Mouse (Mus musculus): ENCODE measurements at regions not wholly inside any gene's neighbourhood (a gene's known extent, or its start where the extent isn't known, plus 50 kb on each side); places are given as distances from the start of the nearest gene placed in this dataset.
A peak's percentile ranks its signal among the peaks of the same experiment; 100 is the strongest.

DNA sequence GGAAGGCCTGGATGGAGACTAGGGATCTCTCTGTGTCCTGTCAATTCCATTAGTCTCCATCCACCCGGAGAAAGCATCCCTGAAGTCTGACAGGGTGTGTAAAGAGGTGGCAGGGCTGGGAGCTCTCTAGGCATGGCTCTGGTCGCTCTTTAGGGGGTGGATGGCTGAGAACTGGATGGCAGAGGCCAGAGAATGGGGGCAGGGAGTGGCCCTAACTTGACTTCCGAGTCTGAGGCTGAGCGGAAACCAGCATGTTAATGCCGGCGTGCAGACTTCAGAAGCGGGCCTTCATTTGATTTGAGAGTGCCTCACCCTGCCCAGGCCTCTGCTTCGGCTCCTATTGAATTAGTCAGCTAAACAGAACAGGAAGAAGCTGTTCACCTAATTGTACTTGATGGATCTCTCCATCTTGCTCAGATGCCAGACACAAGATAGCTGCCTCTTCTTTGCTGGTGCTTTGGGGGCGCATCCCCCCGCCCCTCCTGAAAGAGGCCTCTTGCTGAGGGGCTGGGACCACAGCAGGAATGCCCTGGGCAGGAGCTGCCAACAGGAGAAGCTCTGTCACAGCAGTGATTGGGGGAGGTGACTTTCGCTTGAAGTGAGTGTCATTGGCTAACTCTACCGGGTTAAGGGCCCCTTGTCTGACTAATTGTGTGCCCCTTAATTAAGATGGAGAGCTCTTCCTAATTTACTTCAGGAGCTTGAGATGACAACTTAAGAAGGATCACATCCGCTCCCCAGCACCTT lies 104.2 kb downstream of the Bms1 start:
- no peaks in the 10 kb centered on the region for H3K36me3 ChIP-seq (ENCODE audit: control insufficient read depth, insufficient read depth, low read length)
- H3K4me1 ChIP-seq (replicated peaks; ENCODE audit: control insufficient read depth, insufficient read depth, low read length): peaks cover 2% of the 10 kb centered on the region; the same call in 1 of the 2 replicates
- no peak overlapping the region for H3K27ac ChIP-seq (ENCODE audit: low read depth, low read length)
- H3K9ac ChIP-seq (ENCODE audit: low read length): no peak overlapping the region
- H3K9me3 ChIP-seq (ENCODE audit: control insufficient read depth, low read length): no peaks in the 10 kb centered on the region
- 37% methylated on average over 13 of the region's 13 CpGs for WGBS
- ATAC-seq (replicated peaks; ENCODE audit: low FRiP score) (no peak), DNase-seq (ENCODE audit: low spot score) (peak; percentile 45)
- H3K27me3 ChIP-seq (ENCODE audit: control insufficient read depth, insufficient read depth, low read length): no peaks in the 10 kb centered on the region
- no peak overlapping the region for H3K4me2 ChIP-seq (ENCODE audit: low read depth, low read length, severe bottlenecking)
- no peak overlapping the region for H3K4me3 ChIP-seq (ENCODE audit: low read depth, low read length)

DNA sequence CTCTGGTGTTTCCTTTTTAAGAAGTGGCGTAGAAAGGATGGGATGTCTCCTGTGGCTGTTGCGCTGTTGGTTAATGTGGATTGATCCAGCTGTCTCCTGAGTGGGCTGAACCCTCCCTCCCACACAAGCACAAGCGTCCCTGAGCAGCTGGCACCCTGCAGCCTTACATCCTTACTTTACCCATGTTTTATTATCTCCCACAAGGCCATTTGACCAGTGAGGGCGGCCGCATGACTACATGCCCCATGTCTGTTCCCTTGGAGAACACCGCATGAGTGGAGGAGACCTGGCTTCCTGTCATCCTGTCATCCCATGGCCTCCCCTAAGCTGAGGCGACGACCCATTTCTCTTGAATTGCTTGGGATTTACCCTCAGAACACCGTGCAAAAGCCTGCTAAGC lies 108.2 kb downstream of the Bms1 start:
- 85% methylated on average over 9 of the region's 9 CpGs for WGBS
- DNase-seq (ENCODE audit: low spot score) (no peak), ATAC-seq (replicated peaks; ENCODE audit: low FRiP score) (no peak)
- Histone ChIP-seq H3K27me3 (ENCODE audit: control insufficient read depth, insufficient read depth, low read length) (no peaks in the 10 kb centered on the region), H3K36me3 (ENCODE audit: control insufficient read depth, insufficient read depth, low read length) (no peaks in the 10 kb centered on the region), H3K4me1 (replicated peaks; ENCODE audit: control insufficient read depth, insufficient read depth, low read length) (peaks cover 2% of the 10 kb centered on the region; the same call in 1 of the 2 replicates), H3K4me3 (ENCODE audit: low read depth, low read length) (no peak overlapping the region), H3K4me2 (ENCODE audit: low read depth, low read length, severe bottlenecking) (no peak overlapping the region), H3K27ac (ENCODE audit: low read depth, low read length) (no peak overlapping the region), H3K9ac (ENCODE audit: low read length) (no peak overlapping the region), H3K9me3 (ENCODE audit: control insufficient read depth, low read length) (no peaks in the 10 kb centered on the region)

GRCm38 (mm10) chr6:118309923-118310322 lies 109.4 kb downstream of the Bms1 start:
- ATAC-seq (replicated peaks; ENCODE audit: low FRiP score) (no peak), DNase-seq (ENCODE audit: low spot score) (no peak)

GRCm38 (mm10) chr6:118308586-118308985 lies 110.7 kb downstream of the Bms1 start:
- Histone ChIP-seq H3K4me1 (replicated peaks; ENCODE audit: control insufficient read depth, insufficient read depth, low read length) (no peaks in the 10 kb centered on the region), H3K36me3 (ENCODE audit: control insufficient read depth, insufficient read depth, low read length) (no peaks in the 10 kb centered on the region)

More at GRCm38 (mm10) chr6:118309923-118310322, 109.4 kb downstream of the Bms1 start:
- Histone ChIP-seq H3K9ac (ENCODE audit: low read length) (no peak overlapping the region), H3K9me3 (ENCODE audit: control insufficient read depth, low read length) (no peaks in the 10 kb centered on the region), H3K27me3 (ENCODE audit: control insufficient read depth, insufficient read depth, low read length) (no peaks in the 10 kb centered on the region), H3K4me1 (replicated peaks; ENCODE audit: control insufficient read depth, insufficient read depth, low read length) (peaks cover 1% of the 10 kb centered on the region; the same call in 1 of the 2 replicates), H3K27ac (ENCODE audit: low read depth, low read length) (no peak overlapping the region), H3K4me2 (ENCODE audit: low read depth, low read length, severe bottlenecking) (no peak overlapping the region), H3K36me3 (ENCODE audit: control insufficient read depth, insufficient read depth, low read length) (no peaks in the 10 kb centered on the region), H3K4me3 (ENCODE audit: low read depth, low read length) (no peak overlapping the region)
- 82% methylated on average over 2 of the region's 2 CpGs for WGBS

DNA sequence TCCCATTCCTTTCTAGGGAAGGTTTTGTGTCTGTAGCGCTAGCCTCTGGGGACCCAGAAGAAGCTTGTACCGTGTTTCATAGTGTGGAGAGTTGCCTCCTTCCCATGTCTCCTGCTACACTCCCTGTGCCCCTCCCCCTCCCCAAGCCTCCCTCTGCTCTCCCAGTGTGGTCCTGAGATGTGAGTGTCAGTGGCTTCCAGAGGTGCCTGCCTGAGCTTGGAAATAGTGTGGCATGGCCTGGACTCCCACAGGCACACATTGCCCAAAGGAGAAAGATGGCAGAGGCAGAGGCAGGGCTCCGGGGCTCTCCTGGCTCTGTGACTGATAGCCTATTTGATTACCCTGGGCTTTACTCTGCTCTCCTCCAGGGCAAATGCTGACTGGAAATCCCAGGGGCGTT lies 110.0 kb upstream of the Ret start:
- H3K27me3 ChIP-seq (ENCODE audit: control insufficient read depth, insufficient read depth, low read length): no peaks in the 10 kb centered on the region
- H3K9ac ChIP-seq (ENCODE audit: low read length): no peak overlapping the region
- no peak overlapping the region for H3K4me2 ChIP-seq (ENCODE audit: low read depth, low read length, severe bottlenecking)
- H3K27ac ChIP-seq (ENCODE audit: low read depth, low read length): no peak overlapping the region
- H3K4me1 ChIP-seq (replicated peaks; ENCODE audit: control insufficient read depth, insufficient read depth, low read length): peaks cover 2% of the 10 kb centered on the region; the same call in 1 of the 2 replicates
- no peaks in the 10 kb centered on the region for H3K36me3 ChIP-seq (ENCODE audit: control insufficient read depth, insufficient read depth, low read length)
- DNase-seq (ENCODE audit: low spot score) (no peak), ATAC-seq (replicated peaks; ENCODE audit: low FRiP score) (no peak)
- no peak overlapping the region for H3K4me3 ChIP-seq (ENCODE audit: low read depth, low read length)
- H3K9me3 ChIP-seq (ENCODE audit: control insufficient read depth, low read length): no peaks in the 10 kb centered on the region
- 51% methylated on average over 4 of the region's 4 CpGs for WGBS

More at GRCm38 (mm10) chr6:118308586-118308985, 110.7 kb downstream of the Bms1 start:
- 71% methylated on average over 3 of the region's 3 CpGs for WGBS
- DNase-seq (ENCODE audit: low spot score): no peak
- no peak overlapping the region for H3K9ac ChIP-seq (ENCODE audit: low read length)
- H3K27ac ChIP-seq (ENCODE audit: low read depth, low read length): no peak overlapping the region
- no peak overlapping the region for H3K4me2 ChIP-seq (ENCODE audit: low read depth, low read length, severe bottlenecking)
- no peak for ATAC-seq (replicated peaks; ENCODE audit: low FRiP score)
- H3K4me3 ChIP-seq (ENCODE audit: low read depth, low read length): no peak overlapping the region
- no peaks in the 10 kb centered on the region for H3K9me3 ChIP-seq (ENCODE audit: control insufficient read depth, low read length)
- no peaks in the 10 kb centered on the region for H3K27me3 ChIP-seq (ENCODE audit: control insufficient read depth, insufficient read depth, low read length)

- Histone ChIP-seq H3K36me3 (ENCODE audit: control insufficient read depth, insufficient read depth, low read length) (no peaks in the 10 kb centered on the region), H3K4me1 (replicated peaks; ENCODE audit: control insufficient read depth, insufficient read depth, low read length) (peaks cover 2% of the 10 kb centered on the region; the same call in 1 of the 2 replicates), H3K27me3 (ENCODE audit: control insufficient read depth, insufficient read depth, low read length) (no peaks in the 10 kb centered on the region), H3K9ac (ENCODE audit: low read length) (no peak overlapping the region), H3K9me3 (ENCODE audit: control insufficient read depth, low read length) (no peaks in the 10 kb centered on the region), H3K4me3 (ENCODE audit: low read depth, low read length) (no peak overlapping the region), H3K4me2 (ENCODE audit: low read depth, low read length, severe bottlenecking) (no peak overlapping the region), H3K27ac (ENCODE audit: low read depth, low read length) (no peak overlapping the region)
- DNase-seq (ENCODE audit: low spot score) (no peak), ATAC-seq (replicated peaks; ENCODE audit: low FRiP score) (no peak)
- 89% methylated on average over 3 of the region's 3 CpGs for WGBS
Measured at GRCm38 (mm10) chr6:118305209-118305608, 107.7 kb upstream of the Ret start.

DNA sequence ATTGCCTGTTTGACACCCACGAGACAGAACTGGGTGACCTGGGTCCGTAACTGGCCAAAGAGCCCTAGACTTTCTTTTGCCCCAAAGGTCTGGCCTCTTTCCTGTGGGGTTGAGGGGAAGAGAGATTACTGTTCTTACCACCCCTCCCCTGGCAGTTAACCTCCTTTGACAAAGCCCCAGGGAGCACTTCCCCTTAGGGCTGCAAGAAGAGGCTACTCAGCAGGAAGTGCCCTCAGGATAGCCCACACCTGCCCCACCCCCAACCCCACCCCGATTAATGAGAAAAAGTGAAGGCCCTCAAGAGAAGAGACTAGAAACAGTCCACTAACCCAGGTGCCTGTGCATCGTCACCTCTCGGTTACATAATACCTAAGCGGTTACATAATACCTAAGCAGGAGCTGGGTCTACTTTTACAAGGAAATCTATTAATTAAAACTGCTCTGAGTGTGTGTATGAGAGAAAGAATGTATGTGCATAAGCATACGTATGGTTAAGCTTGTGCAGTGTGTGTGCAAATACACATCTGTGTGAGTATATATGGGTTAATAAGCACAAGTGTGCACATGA lies 105.3 kb upstream of the Ret start:
- Histone ChIP-seq H3K4me3 (ENCODE audit: low read depth, low read length) (no peak overlapping the region), H3K27me3 (ENCODE audit: control insufficient read depth, insufficient read depth, low read length) (no peaks in the 10 kb centered on the region), H3K9me3 (ENCODE audit: control insufficient read depth, low read length) (no peaks in the 10 kb centered on the region), H3K4me2 (ENCODE audit: low read depth, low read length, severe bottlenecking) (no peak overlapping the region), H3K36me3 (ENCODE audit: control insufficient read depth, insufficient read depth, low read length) (no peaks in the 10 kb centered on the region), H3K9ac (ENCODE audit: low read length) (no peak overlapping the region), H3K27ac (ENCODE audit: low read depth, low read length) (no peak overlapping the region), H3K4me1 (replicated peaks; ENCODE audit: control insufficient read depth, insufficient read depth, low read length) (peaks cover 2% of the 10 kb centered on the region; the same call in 1 of the 2 replicates)
- WGBS: 43% methylated on average over 7 of the region's 7 CpGs
- DNase-seq (ENCODE audit: low spot score) (no peak), ATAC-seq (replicated peaks; ENCODE audit: low FRiP score) (no peak)

- no peak overlapping the region for H3K9ac ChIP-seq (ENCODE audit: low read length)
- H3K4me1 ChIP-seq (replicated peaks; ENCODE audit: control insufficient read depth, insufficient read depth, low read length): peaks cover 2% of the 10 kb centered on the region; the same call in 1 of the 2 replicates
- H3K4me3 ChIP-seq (ENCODE audit: low read depth, low read length): no peak overlapping the region
- WGBS: 36% methylated on average over 11 of the region's 11 CpGs
- H3K9me3 ChIP-seq (ENCODE audit: control insufficient read depth, low read length): no peaks in the 10 kb centered on the region
- DNase-seq (ENCODE audit: low spot score) (no peak), ATAC-seq (replicated peaks; ENCODE audit: low FRiP score) (peak; percentile 80)
- H3K4me2 ChIP-seq (ENCODE audit: low read depth, low read length, severe bottlenecking): no peak overlapping the region
- H3K36me3 ChIP-seq (ENCODE audit: control insufficient read depth, insufficient read depth, low read length): no peaks in the 10 kb centered on the region
- H3K27ac ChIP-seq (ENCODE audit: low read depth, low read length): no peak overlapping the region
- no peaks in the 10 kb centered on the region for H3K27me3 ChIP-seq (ENCODE audit: control insufficient read depth, insufficient read depth, low read length)
Measured at GRCm38 (mm10) chr6:118301880-118302782, 104.6 kb upstream of the Ret start.

Data from forebrain, embryonic 11.5 days (tissue).